8 mouse cellular contexts compared by ENCODE assay signal in genomic region chr2:57115181-57115863, GRCm38 (mm10). TPM values are rescaled to one million over a fixed set of nuclear protein-coding genes. Genes with fewer than 3 reads are reported as not detected.
DNase-seq lines count a peak whose midpoint lies in the region; ATAC-seq and TF ChIP-seq lines count a peak whose summit lies in the region.

No protein-coding gene starts in this region.

- peak overlapping the region; percentile 95 for H3K4me2 ChIP-seq in heart, postnatal 0 days (ENCODE audit: low read depth, low read length)

- peak overlapping the region; percentile 74 for H3K4me3 ChIP-seq in liver, adult 2 months (ENCODE audit: insufficient read depth, low read depth, low read length)
- peak overlapping the region; percentile 79 for H3K4me3 ChIP-seq in heart, postnatal 0 days (ENCODE audit: low read depth, low read length)

- TF ChIP-seq POLR2A in liver, adult 2 months (IDR thresholded peaks at IDR 0.05; ENCODE audit: extremely low read depth, insufficient read depth, low read length): no peak

- WGBS in liver, adult 2 months: 1% methylated on average over 25 of the region's 25 CpGs
- 2% methylated on average over 25 of the region's 25 CpGs for WGBS in heart, postnatal 0 days

- peaks cover 8% of the 10 kb centered on the region; the same call in 1 of the 2 replicates for H3K4me1 ChIP-seq in liver, adult 2 months (ENCODE audit: control insufficient read depth, insufficient read depth, low read length)
- H3K4me1 ChIP-seq in heart, postnatal 0 days (ENCODE audit: control insufficient read depth, insufficient read depth): peaks cover 6% of the 10 kb centered on the region; the same call in 1 of the 2 replicates

- H3K27ac ChIP-seq in liver, adult 2 months (replicated peaks; ENCODE audit: insufficient read depth, low read depth, low read length): no peak overlapping the region
- H3K27ac ChIP-seq in heart, postnatal 0 days (ENCODE audit: low read depth): peak overlapping the region; percentile 96

- no peaks in the 10 kb centered on the region for H3K9me3 ChIP-seq in heart, postnatal 0 days (replicated peaks; ENCODE audit: control insufficient read depth, low read length)

- TF ChIP-seq EP300 in heart, postnatal 0 days (IDR thresholded peaks at IDR 0.05; ENCODE audit: low read depth): no peak

- H3K9ac ChIP-seq in liver, adult 2 months (ENCODE audit: low read depth, low read length): peak overlapping the region; percentile 61; the same call in 1 of the 2 replicates
- H3K9ac ChIP-seq in heart, postnatal 0 days (replicated peaks; ENCODE audit: low read depth, low read length): peak overlapping the region; percentile 78

- peaks cover 33% of the 10 kb centered on the region for H3K27me3 ChIP-seq in liver, adult 2 months (ENCODE audit: control insufficient read depth, insufficient read depth, low read length)
- H3K27me3 ChIP-seq in heart, postnatal 0 days (ENCODE audit: control insufficient read depth, insufficient read depth, low read length): peaks cover 38% of the 10 kb centered on the region

- TF ChIP-seq CTCF in liver, adult 2 months (IDR thresholded peaks at IDR 0.05; ENCODE audit: low read depth, low read length): no peak
- TF ChIP-seq CTCF in heart, postnatal 0 days (IDR thresholded peaks at IDR 0.05; ENCODE audit: low read depth): no peak

- H3K36me3 ChIP-seq in liver, adult 2 months (ENCODE audit: control insufficient read depth, insufficient read depth, low read length): no peaks in the 10 kb centered on the region
- H3K36me3 ChIP-seq in heart, postnatal 0 days (replicated peaks; ENCODE audit: control insufficient read depth, insufficient read depth, low read length): no peaks in the 10 kb centered on the region

- no peak for ATAC-seq in heart, postnatal 0 days (ENCODE audit: insufficient read depth, low read depth)
- ATAC-seq in megakaryocyte progenitor cell, adult 5-6 weeks (replicated peaks; ENCODE audit: poor library complexity): peak; percentile 4

- no peak for DNase-seq in liver, adult 2 months (ENCODE audit: extremely low read depth, low read depth, low spot score)
- DNase-seq in liver: no peak
- peak; percentile 45 to 58 for DNase-seq in cerebellum, adult 18-20 months
- peak; percentile 18 for DNase-seq in heart, postnatal 0 days (ENCODE audit: low spot score)
- DNase-seq in urinary bladder, postnatal 25 days (ENCODE audit: low spot score): no peak
- no peak for DNase-seq in spleen, adult 12 weeks (ENCODE audit: low spot score)
- no peak for DNase-seq in natural killer cell, adult 2 months (ENCODE audit: low spot score in 2 of 2)

- H3K79me2 ChIP-seq in liver, adult 2 months (ENCODE audit: control insufficient read depth, insufficient read depth, low read length): no peaks in the 10 kb centered on the region

RNA-seq across cellular contexts. Expression of gene Nr4a2, which starts 8.5 kb away (rescaled TPM):
- total RNA-seq in liver, adult 2 months (2014; rRNA removed): under 0.01 and 0.07 TPM in 2 replicates
- polyA plus RNA-seq in liver, adult 2 months (2012; rRNA removed): 0.11 and 0.42 TPM in 2 replicates
- total RNA-seq in heart, postnatal 0 days (2014; rRNA removed; ENCODE audit: low replicate concordance): 0.34 and 1.2 TPM in 2 replicates
- polyA plus RNA-seq in heart, postnatal 0 days (2015; fragmentation: Nextera tagmentation; extraction: Ambion mirVana): 1.2 TPM in 2 replicates
- 5.8 and 6.4 TPM in 2 replicates for total RNA-seq in megakaryocyte progenitor cell, adult 5-6 weeks (2015)
- total RNA-seq in megakaryocyte progenitor cell, adult 5-6 weeks (2017): 1.7 and 1.9 TPM in 2 replicates

Comparison
In these comparisons a context has a peak if more than half of its experiments do, and no peak if none do; other contexts are left out.
1. DNase-seq: peak in cerebellum, adult 18-20 months (2 of 2) and heart, postnatal 0 days (single experiment); none in liver, adult 2 months (single experiment), liver (single experiment), urinary bladder, postnatal 25 days (single experiment), spleen, adult 12 weeks (single experiment) and natural killer cell, adult 2 months (0 of 2).